Mouse (Mus musculus): ENCODE measurements at regions not wholly inside any gene's neighbourhood (a gene's known extent, or its start where the extent isn't known, plus 50 kb on each side); places are given as distances from the start of the nearest gene placed in this dataset.
"Not testable (repeated sequence)": the region's sequence is repeated elsewhere in the genome, so short reads cannot be mapped to it uniquely, and the experiment has no call there.

- H3K4me2 ChIP-seq, result no peak overlapping the region
- 71% methylated on average over 8 of the region's 8 CpGs for WGBS (ENCODE audit: insufficient replicate concordance)
- H3K36me3 ChIP-seq, result no peaks in the 10 kb centered on the region
- DNase-seq (no peak), ATAC-seq (ENCODE audit: low read depth) (no peak)
- H3K27me3 ChIP-seq, result no peaks in the 10 kb centered on the region
- no peak overlapping the region for H3K9ac ChIP-seq
- 0 out of 2 replicates have a peak, but pooled peaks cover 3% of the 10 kb centered on the region for H3K4me1 ChIP-seq (replicated peaks)
- H3K9me3 ChIP-seq (replicated peaks), result no peaks in the 10 kb centered on the region
- no peak overlapping the region for H3K4me3 ChIP-seq (replicated peaks)
- no peak overlapping the region; the same call in 1 of the 2 replicates for H3K27ac ChIP-seq
These were observed 125.4 kb upstream of the Immp2l start for GRCm38 (mm10) chr12:40898414-40899027.

DNA sequence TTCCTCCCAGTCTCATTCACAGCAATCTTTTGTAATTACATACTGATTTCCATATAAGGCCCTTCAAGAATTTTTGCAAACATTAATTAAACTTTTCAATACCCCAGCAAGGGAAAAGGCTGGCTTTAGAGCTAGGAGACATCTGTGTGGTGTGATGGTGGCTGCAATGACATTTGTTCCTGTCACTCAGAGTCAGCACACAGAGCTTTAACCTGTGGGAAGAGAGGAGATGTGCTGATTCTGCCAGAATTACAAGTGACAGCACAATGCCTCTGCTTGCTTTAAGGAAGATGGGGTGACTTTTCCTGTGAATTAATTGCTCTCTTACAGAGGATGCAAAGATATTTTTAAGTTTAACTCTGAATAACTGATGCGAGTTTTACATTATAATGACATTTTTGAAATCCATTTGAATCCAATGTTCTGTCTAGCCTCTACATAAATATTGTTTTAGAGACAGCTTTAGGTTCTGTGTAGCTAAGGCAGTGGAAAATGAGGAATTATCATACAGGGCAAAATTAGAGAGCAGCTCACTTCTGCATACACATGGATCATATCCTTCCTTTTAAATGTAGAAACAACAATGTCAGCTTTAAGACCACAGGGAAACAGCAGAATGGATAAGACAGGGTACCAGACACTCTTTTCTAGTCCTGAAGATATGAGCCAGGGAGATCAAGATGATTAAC is 118.1 kb upstream of the Immp2l start:
- H3K27ac ChIP-seq, result no peak overlapping the region
- ATAC-seq (ENCODE audit: low read depth), result no peak
- peaks cover 12% of the 10 kb centered on the region for H3K4me1 ChIP-seq (replicated peaks)
- no peak overlapping the region for H3K4me2 ChIP-seq
- H3K36me3 ChIP-seq, result no peaks in the 10 kb centered on the region
- WGBS (ENCODE audit: insufficient replicate concordance), result 53% methylated on average over 1 of the region's 1 CpGs
- no peak overlapping the region for H3K9ac ChIP-seq
- no peak overlapping the region for H3K4me3 ChIP-seq (replicated peaks)
- no peaks in the 10 kb centered on the region for H3K9me3 ChIP-seq (replicated peaks)
- no peak for DNase-seq
- no peaks in the 10 kb centered on the region for H3K27me3 ChIP-seq

DNA sequence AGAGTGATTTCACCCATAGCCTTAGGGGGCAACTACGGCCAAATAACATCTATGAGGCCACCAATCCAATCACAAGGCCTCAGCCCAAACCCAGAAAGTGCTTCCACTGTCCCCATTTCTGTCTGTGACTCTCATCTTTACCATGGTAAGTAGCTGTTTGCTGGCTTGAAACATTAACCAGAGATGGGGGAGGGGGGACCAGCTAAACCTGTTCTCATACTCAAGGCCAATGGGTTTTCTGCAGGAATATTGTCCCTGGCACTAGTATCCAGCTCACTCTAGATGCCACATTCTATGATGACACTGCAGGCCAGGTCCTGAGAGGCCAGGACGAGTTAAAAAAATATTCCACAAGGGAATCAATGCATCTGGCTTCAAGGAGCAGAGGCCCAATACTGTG is 117.1 kb upstream of the Immp2l start:
- DNase-seq, result no peak
- ATAC-seq (ENCODE audit: low read depth), result no peak
- 48% methylated on average over 2 of the region's 2 CpGs for WGBS (ENCODE audit: insufficient replicate concordance)

DNA sequence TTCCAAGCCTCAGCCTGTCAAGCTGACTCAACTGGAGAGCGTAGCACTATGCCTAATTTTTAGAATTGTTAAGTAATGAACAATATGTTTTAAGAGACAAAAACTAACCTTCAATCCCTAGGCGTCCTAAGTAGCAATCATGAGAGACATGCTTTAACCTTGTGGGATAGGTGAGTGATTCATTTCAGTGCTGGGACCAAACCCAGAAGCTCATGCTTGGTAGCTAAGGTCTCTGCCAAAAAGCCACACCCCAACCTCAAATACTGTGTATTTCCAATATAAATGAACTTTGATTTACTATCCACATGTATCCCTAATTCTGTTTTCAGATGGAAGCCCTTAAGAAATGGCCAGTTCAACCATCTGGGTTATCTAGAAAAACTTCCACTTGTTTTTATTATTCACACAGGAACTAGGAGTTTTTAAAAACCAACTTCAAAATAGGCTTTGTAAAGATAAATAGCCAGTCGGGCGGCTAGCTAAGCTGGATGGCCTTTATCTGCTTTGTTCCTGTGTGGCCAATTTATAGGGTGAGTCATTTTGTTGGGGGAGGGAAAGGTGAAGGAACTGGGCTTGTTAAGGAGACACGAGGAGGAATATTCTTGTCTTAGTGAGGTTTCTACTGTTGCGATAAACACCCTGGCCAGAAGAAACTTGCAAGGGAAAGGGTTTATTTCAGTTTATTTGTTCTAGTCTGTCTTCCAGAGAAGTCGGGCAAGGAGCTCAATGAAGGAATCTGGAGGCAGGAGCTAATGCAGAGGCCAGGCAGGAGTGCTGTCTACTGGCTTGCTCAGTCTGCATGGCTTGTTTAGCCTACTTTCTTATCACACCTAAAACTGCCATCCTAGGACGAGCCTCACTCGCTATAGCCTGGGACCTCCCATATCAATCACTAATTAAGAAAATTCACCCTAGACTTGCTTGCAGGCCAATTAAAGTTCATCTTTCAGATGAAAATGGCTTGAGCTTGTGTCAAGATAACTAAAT is 114.8 kb upstream of the Immp2l start:
- H3K4me3 ChIP-seq (replicated peaks), result no peak overlapping the region
- peak; percentile 81 for ATAC-seq (ENCODE audit: low read depth)
- H3K4me2 ChIP-seq, result peak overlapping the region; percentile 23; the same call in 1 of the 2 replicates
- H3K9me3 ChIP-seq (replicated peaks), result no peaks in the 10 kb centered on the region
- H3K9ac ChIP-seq, result no peak overlapping the region
- H3K4me1 ChIP-seq (replicated peaks), result peaks cover 12% of the 10 kb centered on the region
- no peak for DNase-seq
- H3K27ac ChIP-seq, result peak overlapping the region; percentile 37
- H3K36me3 ChIP-seq, result no peaks in the 10 kb centered on the region
- WGBS (ENCODE audit: insufficient replicate concordance), result 52% methylated on average over 9 of the region's 9 CpGs
- H3K27me3 ChIP-seq, result no peaks in the 10 kb centered on the region

More for the DNA sequence above, 117.1 kb upstream of the Immp2l start:
- Histone ChIP-seq H3K4me2 (no peak overlapping the region), H3K9ac (no peak overlapping the region), H3K4me3 (replicated peaks) (no peak overlapping the region), H3K27me3 (no peaks in the 10 kb centered on the region), H3K4me1 (replicated peaks) (peaks cover 12% of the 10 kb centered on the region), H3K9me3 (replicated peaks) (no peaks in the 10 kb centered on the region), H3K27ac (no peak overlapping the region), H3K36me3 (no peaks in the 10 kb centered on the region)

DNA sequence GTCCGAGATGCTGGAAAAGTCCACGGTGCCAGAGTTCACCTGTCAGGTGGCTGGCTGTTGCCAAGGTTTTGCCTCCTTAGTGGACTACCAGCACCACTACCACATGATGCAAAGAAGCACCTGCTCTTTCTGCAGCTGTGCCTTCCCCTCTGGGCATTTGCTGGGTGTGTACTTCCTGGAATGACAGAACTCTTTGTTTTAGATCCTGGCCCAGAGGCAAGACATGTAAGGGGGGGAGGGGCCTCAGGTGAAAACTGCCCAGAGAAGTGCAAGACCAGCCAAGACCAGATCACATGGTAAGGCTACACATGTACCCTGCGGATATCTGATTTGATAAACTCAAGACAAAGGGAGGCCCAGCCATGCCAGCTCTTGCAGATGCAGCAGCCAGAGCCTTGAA is 106.4 kb upstream of the Immp2l start:
- DNase-seq (no peak), ATAC-seq (ENCODE audit: low read depth) (no peak)
- H3K4me3 ChIP-seq (replicated peaks), result no peak overlapping the region
- no peaks in the 10 kb centered on the region for H3K36me3 ChIP-seq
- no peaks in the 10 kb centered on the region for H3K9me3 ChIP-seq (replicated peaks)
- no peak overlapping the region for H3K9ac ChIP-seq
- no peak overlapping the region for H3K4me2 ChIP-seq
- H3K4me1 ChIP-seq (replicated peaks), result peaks cover 14% of the 10 kb centered on the region
- no peak overlapping the region for H3K27ac ChIP-seq
- H3K27me3 ChIP-seq, result no peaks in the 10 kb centered on the region
- 79% methylated on average over 3 of the region's 3 CpGs for WGBS (ENCODE audit: insufficient replicate concordance)

- Histone ChIP-seq H3K27me3 (no peaks in the 10 kb centered on the region), H3K36me3 (no peaks in the 10 kb centered on the region), H3K4me1 (replicated peaks) (peaks cover 20% of the 10 kb centered on the region), H3K9ac (no peak overlapping the region), H3K27ac (no peak overlapping the region), H3K9me3 (replicated peaks) (no peaks in the 10 kb centered on the region), H3K4me3 (replicated peaks) (no peak overlapping the region), H3K4me2 (no peak overlapping the region)
- whole genome bisulfite sequencing (ENCODE audit: insufficient replicate concordance), result 18% methylated on average over 1 of the region's 1 CpGs
- ATAC-seq (ENCODE audit: low read depth), result peak; percentile 92
- DNase-seq, result no peak
These were observed 101.9 kb upstream of the Immp2l start for GRCm38 (mm10) chr12:40921988-40922387.

GRCm38 (mm10) chr12:40926681-40927080 is 97.2 kb upstream of the Immp2l start:
- Histone ChIP-seq H3K27me3 (peaks cover 5% of the 10 kb centered on the region; the same call in 1 of the 2 replicates), H3K4me2 (no peak overlapping the region), H3K9me3 (replicated peaks) (no peaks in the 10 kb centered on the region), H3K4me3 (replicated peaks) (no peak overlapping the region), H3K36me3 (no peaks in the 10 kb centered on the region), H3K27ac (no peak overlapping the region), H3K4me1 (replicated peaks) (peaks cover 26% of the 10 kb centered on the region), H3K9ac (no peak overlapping the region)
- DNase-seq (no peak), ATAC-seq (ENCODE audit: low read depth) (no peak)
- 62% methylated on average over 1 of the region's 1 CpGs for WGBS (ENCODE audit: insufficient replicate concordance)

GRCm38 (mm10) chr12:40929409-40929808 is 94.5 kb upstream of the Immp2l start:
- H3K27me3 ChIP-seq; H3K36me3 ChIP-seq; H3K4me2 ChIP-seq; H3K27ac ChIP-seq; H3K9ac ChIP-seq; DNase-seq; H3K4me3 ChIP-seq (replicated peaks); H3K9me3 ChIP-seq (replicated peaks): not testable (repeated sequence)
- WGBS (ENCODE audit: insufficient replicate concordance), result 74% methylated on average over 1 of the region's 1 CpGs
- peaks cover 22% of the 10 kb centered on the region for H3K4me1 ChIP-seq (replicated peaks)
- ATAC-seq (ENCODE audit: low read depth), result peak; percentile 84

DNA sequence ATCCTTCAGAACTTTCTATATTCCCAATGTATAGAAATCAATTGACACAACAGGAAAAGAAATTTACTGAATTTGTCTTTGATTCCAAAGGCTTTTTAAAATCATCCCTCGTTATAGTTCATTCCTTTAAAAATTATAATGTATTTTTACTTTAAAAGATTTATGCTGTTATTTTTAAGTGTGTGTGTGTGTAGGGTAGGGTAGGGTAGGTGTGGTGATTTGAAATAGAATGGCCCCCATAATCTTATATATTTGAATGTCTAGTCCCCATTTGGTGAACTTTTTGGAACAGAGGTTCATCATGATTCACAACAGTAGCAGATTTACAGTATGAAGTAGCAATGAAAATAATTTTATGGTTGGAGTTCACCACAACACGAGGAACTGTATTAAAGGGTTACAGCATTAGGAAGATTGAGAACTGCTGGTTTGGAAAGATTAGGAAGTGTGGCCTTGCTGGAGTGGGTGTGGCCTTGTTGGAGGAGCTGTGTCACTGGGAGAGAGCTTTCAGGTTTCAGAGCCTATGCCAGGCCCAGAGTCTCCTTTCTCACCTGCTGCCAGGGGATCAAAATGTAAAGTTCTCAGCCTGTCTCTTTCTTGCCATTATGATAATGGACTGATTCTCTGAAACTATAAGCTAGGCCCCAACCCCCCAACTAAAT is 88.7 kb upstream of the Immp2l start:
- peak overlapping the region; percentile 54 for H3K4me2 ChIP-seq
- peak; percentile 69 for DNase-seq
- H3K27me3 ChIP-seq, result no peaks in the 10 kb centered on the region
- peak; percentile 99 for ATAC-seq (ENCODE audit: low read depth)
- WGBS (ENCODE audit: insufficient replicate concordance), result 47% methylated on average over 2 of the region's 2 CpGs
- peak overlapping the region; percentile 8 for H3K4me3 ChIP-seq (replicated peaks)
- peak overlapping the region; percentile 83 for H3K27ac ChIP-seq
- no peaks in the 10 kb centered on the region for H3K36me3 ChIP-seq
- H3K9ac ChIP-seq, result peak overlapping the region; percentile 55
- no peaks in the 10 kb centered on the region for H3K9me3 ChIP-seq (replicated peaks)
- peaks cover 36% of the 10 kb centered on the region for H3K4me1 ChIP-seq (replicated peaks)

DNA sequence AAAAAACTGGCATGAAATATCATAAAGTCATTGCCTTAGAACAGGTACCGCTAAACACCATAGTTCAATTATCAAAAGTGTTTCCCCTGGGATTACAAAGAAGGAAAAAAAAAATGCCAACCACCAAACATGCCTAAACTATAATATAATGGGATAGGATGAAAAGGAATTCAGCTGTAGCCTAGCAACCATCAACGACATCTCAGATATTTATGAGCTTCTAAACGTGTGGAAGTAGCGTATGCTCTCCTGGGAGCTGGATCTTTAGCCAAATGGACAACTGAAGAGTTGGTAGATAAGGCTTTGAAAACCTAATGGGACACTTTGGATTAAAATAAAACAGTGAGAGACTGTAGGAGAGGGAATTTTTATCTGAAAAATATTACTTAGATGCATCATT is 86.9 kb upstream of the Immp2l start:
- 85% methylated on average over 4 of the region's 4 CpGs for WGBS (ENCODE audit: insufficient replicate concordance)
- Histone ChIP-seq H3K27ac (no peak overlapping the region), H3K36me3 (no peaks in the 10 kb centered on the region), H3K9ac (no peak overlapping the region), H3K4me3 (replicated peaks) (no peak overlapping the region), H3K4me1 (replicated peaks) (peaks cover 37% of the 10 kb centered on the region), H3K27me3 (no peaks in the 10 kb centered on the region), H3K9me3 (replicated peaks) (no peaks in the 10 kb centered on the region), H3K4me2 (no peak overlapping the region)
- ATAC-seq (ENCODE audit: low read depth), result no peak
- DNase-seq, result no peak

- no peak overlapping the region for H3K4me3 ChIP-seq (replicated peaks)
- peak; percentile 60 for ATAC-seq (ENCODE audit: low read depth)
- H3K4me1 ChIP-seq (replicated peaks), result peaks cover 32% of the 10 kb centered on the region
- WGBS (ENCODE audit: insufficient replicate concordance), result 55% methylated on average over 6 of the region's 6 CpGs
- H3K27me3 ChIP-seq, result peaks cover 10% of the 10 kb centered on the region; the same call in 1 of the 2 replicates
- H3K9ac ChIP-seq, result no peak overlapping the region
- no peaks in the 10 kb centered on the region for H3K36me3 ChIP-seq
- no peak for DNase-seq
- H3K27ac ChIP-seq, result no peak overlapping the region; the same call in 1 of the 2 replicates
- no peaks in the 10 kb centered on the region for H3K9me3 ChIP-seq (replicated peaks)
- H3K4me2 ChIP-seq, result no peak overlapping the region
These were observed 77.0 kb upstream of the Immp2l start for GRCm38 (mm10) chr12:40946888-40947287.

Data from liver, embryonic 13.5 days (tissue).